Mouse (Mus musculus) forebrain, embryonic 13.5 days (tissue): Measurements from ENCODE around the gene Nme8. TPM values are rescaled to one million over a fixed set of nuclear protein-coding genes. Genes with fewer than 3 reads are reported as not detected.

Source experiments
- ATAC-seq: fragments of 200-750 bp; cut with Nextera tagmentation; 2 replicates; pipeline ENCODE4 v1.8.0; 2017
- H3K27ac ChIP-seq: fragments of 300-500 bp; sonication (generic); 2 replicates; pipeline ENCODE4 v1.5.1; 2015; ENCODE audit warnings: inconsistent platforms, mild to moderate bottlenecking, moderate library complexity
- H3K27me3 ChIP-seq: fragments of 300-500 bp; sonication (generic); 2 replicates; pipeline ENCODE4 v1.6.1; 2015; ENCODE audit warnings: mild to moderate bottlenecking, inconsistent platforms
- H3K36me3 ChIP-seq: fragments of 300-500 bp; sonication (generic); 2 replicates; pipeline ENCODE4 v1.6.1; 2015; ENCODE audit warnings: mild to moderate bottlenecking, inconsistent platforms; ENCODE audit not compliant: poor library complexity, severe bottlenecking
- H3K4me1 ChIP-seq: fragments of 300-500 bp; sonication (generic); 2 replicates; pipeline ENCODE4 v1.6.1; 2015; ENCODE audit warnings: inconsistent platforms
- H3K4me2 ChIP-seq: fragments of 300-500 bp; sonication (generic); 2 replicates; pipeline ENCODE4 v1.6.1; 2015; ENCODE audit warnings: inconsistent platforms, mild to moderate bottlenecking, moderate library complexity
- H3K4me3 ChIP-seq: fragments of 300-500 bp; sonication (generic); 2 replicates; pipeline ENCODE4 v1.5.1; 2015; ENCODE audit warnings: mild to moderate bottlenecking, inconsistent platforms
- H3K9ac ChIP-seq: fragments of 300-500 bp; sonication (generic); 2 replicates; pipeline ENCODE4 v1.6.1; 2015; ENCODE audit warnings: mild to moderate bottlenecking, inconsistent platforms
- H3K9me3 ChIP-seq: fragments of 300-500 bp; sonication (generic); replicated peaks from 2 replicates; pipeline ENCODE4 v1.6.1; 2016; ENCODE audit warnings: inconsistent platforms
- WGBS: fragments of 180-500 bp; shearing (Covaris S2); methylation state at CpG from one replicate; pipeline ENCODE4 v1.1.7; 2015; 5-methylcytosine and 5-hydroxymethylcytosine counted together
- polyA plus RNA-seq: library from polyadenylated mRNA; unstranded; fragments of >200 nt; fragmentation: Nextera tagmentation; extraction: Ambion mirVana; gene quantifications from 2 replicates; pipeline ENCODE4 v1.2.1, GENCODE M21; 2015

Gene Nme8
- polyA plus RNA-seq, 1 experiment from 2014 or later, result 0.17 TPM

GRCm38 (mm10) chr13:19630768-19631709, 66.6 kb downstream of the Nme8 start:
- 90% methylated on average over 5 of the region's 5 CpGs for WGBS

GRCm38 (mm10) chr13:19626473-19626872, 71.1 kb downstream of the Nme8 start:
- Histone ChIP-seq H3K27ac (no peak overlapping the region), H3K27me3 (peaks cover 8% of the 10 kb centered on the region), H3K4me2 (no peak overlapping the region), H3K36me3 (no peaks in the 10 kb centered on the region), H3K9ac (no peak overlapping the region), H3K9me3 (no peaks in the 10 kb centered on the region), H3K4me3 (no peak overlapping the region), H3K4me1 (peaks cover 14% of the 10 kb centered on the region)
- WGBS, result 90% methylated on average over 1 of the region's 1 CpGs
- ATAC-seq, result no peak

More at GRCm38 (mm10) chr13:19630768-19631709, 66.6 kb downstream of the Nme8 start:
- Histone ChIP-seq H3K9ac (no peak overlapping the region), H3K4me1 (no peaks in the 10 kb centered on the region), H3K4me3 (no peak overlapping the region), H3K27me3 (no peaks in the 10 kb centered on the region), H3K27ac (no peak overlapping the region), H3K4me2 (no peak overlapping the region), H3K36me3 (no peaks in the 10 kb centered on the region), H3K9me3 (no peaks in the 10 kb centered on the region)
- ATAC-seq, result no peak

- ATAC-seq, result no peak
- 93% methylated on average over 11 of the region's 11 CpGs for WGBS
- H3K4me2 ChIP-seq, result no peak overlapping the region; the same call in 1 of the 2 replicates
These were observed 72.8 kb downstream of the Nme8 start for GRCm38 (mm10) chr13:19624632-19625320.

GRCm38 (mm10) chr13:19623228-19623905, 74.2 kb downstream of the Nme8 start:
- 19% methylated on average over 30 of the region's 30 CpGs for WGBS
- H3K27ac ChIP-seq, result no peak overlapping the region

More at GRCm38 (mm10) chr13:19624632-19625320, 72.8 kb downstream of the Nme8 start:
- no peak overlapping the region for H3K4me3 ChIP-seq
- H3K27ac ChIP-seq, result no peak overlapping the region
- peaks cover 8% of the 10 kb centered on the region for H3K27me3 ChIP-seq
- no peaks in the 10 kb centered on the region for H3K9me3 ChIP-seq
- peaks cover 14% of the 10 kb centered on the region for H3K4me1 ChIP-seq
- H3K9ac ChIP-seq, result no peak overlapping the region
- no peaks in the 10 kb centered on the region for H3K36me3 ChIP-seq

GRCm38 (mm10) chr13:19622573-19623227, 74.9 kb downstream of the Nme8 start, which contains the start of gene Sfrp4:
Sfrp4 (plus strand) TSS chr13:19623104.
- Histone ChIP-seq H3K4me1 (peaks cover 26% of the 10 kb centered on the region), H3K9me3 (no peaks in the 10 kb centered on the region), H3K27ac (no peak within 1 kb of the TSS), H3K36me3 (no peaks in the 10 kb centered on the region), H3K4me3 (peak within 1 kb of the TSS; percentile 50), H3K4me2 (peak within 1 kb of the TSS; percentile 80), H3K9ac (peak within 1 kb of the TSS; percentile 70), H3K27me3 (peaks cover 8% of the 10 kb centered on the region)
- peak; percentile 71 for ATAC-seq
- WGBS, result 2% methylated on average over 25 of the region's 25 CpGs

More at GRCm38 (mm10) chr13:19623228-19623905, 74.2 kb downstream of the Nme8 start:
- Histone ChIP-seq H3K36me3 (no peaks in the 10 kb centered on the region), H3K4me1 (peaks cover 21% of the 10 kb centered on the region), H3K27me3 (peaks cover 8% of the 10 kb centered on the region), H3K4me2 (peak overlapping the region; percentile 80), H3K9me3 (no peaks in the 10 kb centered on the region), H3K9ac (peak overlapping the region; percentile 70), H3K4me3 (peak overlapping the region; percentile 50)
- peak; percentile 39 for ATAC-seq

- H3K9me3 ChIP-seq, result no peaks in the 10 kb centered on the region
- H3K36me3 ChIP-seq, result no peaks in the 10 kb centered on the region
- H3K4me3 ChIP-seq, result peak within 1 kb of the TSS; percentile 87
- H3K4me2 ChIP-seq, result peak within 1 kb of the TSS; percentile 85
- WGBS, result under 1% methylated on average over 46 of the region's 46 CpGs
- H3K9ac ChIP-seq, result peak within 1 kb of the TSS; percentile 93
- H3K27ac ChIP-seq, result peak within 1 kb of the TSS; percentile 83
- ATAC-seq, result peak; percentile 89
- H3K27me3 ChIP-seq, result peaks cover 5% of the 10 kb centered on the region; the same call in 1 of the 2 replicates
- peaks cover 26% of the 10 kb centered on the region for H3K4me1 ChIP-seq
These were observed 78.2 kb downstream of the Nme8 start, which contains the start of gene Epdr1 for GRCm38 (mm10) chr13:19619216-19619927. Epdr1 (minus strand) TSS chr13:19619927.

GRCm38 (mm10) chr13:19618841-19619215, 78.8 kb downstream of the Nme8 start:
- peak overlapping the region; percentile 85 for H3K4me2 ChIP-seq
- H3K27me3 ChIP-seq, result peaks cover 5% of the 10 kb centered on the region; the same call in 1 of the 2 replicates
- peak overlapping the region; percentile 83 for H3K27ac ChIP-seq
- H3K4me1 ChIP-seq, result peaks cover 25% of the 10 kb centered on the region
- 2% methylated on average over 5 of the region's 5 CpGs for WGBS
- H3K9me3 ChIP-seq, result no peaks in the 10 kb centered on the region
- H3K36me3 ChIP-seq, result 0 out of 2 replicates have a peak, but pooled peaks cover 3% of the 10 kb centered on the region
- ATAC-seq, result peak; percentile 23
- H3K4me3 ChIP-seq, result peak overlapping the region; percentile 87
- peak overlapping the region; percentile 93 for H3K9ac ChIP-seq

- 89% methylated on average over 4 of the region's 4 CpGs for WGBS
- H3K4me3 ChIP-seq, result peak overlapping the region; percentile 87; the same call in 1 of the 2 replicates
- H3K4me2 ChIP-seq, result peak overlapping the region; percentile 85
These were observed 79.5 kb downstream of the Nme8 start for GRCm38 (mm10) chr13:19618081-19618480.

GRCm38 (mm10) chr13:19614311-19614710, 83.3 kb downstream of the Nme8 start:
- H3K27me3 ChIP-seq, result no peaks in the 10 kb centered on the region
- 0 out of 2 replicates have a peak, but pooled peaks cover 3% of the 10 kb centered on the region for H3K36me3 ChIP-seq
- H3K4me2 ChIP-seq, result no peak overlapping the region
- no peak overlapping the region for H3K9ac ChIP-seq
- peaks cover 23% of the 10 kb centered on the region for H3K4me1 ChIP-seq
- no peaks in the 10 kb centered on the region for H3K9me3 ChIP-seq
- no peak overlapping the region for H3K27ac ChIP-seq
- H3K4me3 ChIP-seq, result no peak overlapping the region
- WGBS, result 90% methylated on average over 1 of the region's 1 CpGs
- ATAC-seq, result no peak

More at GRCm38 (mm10) chr13:19618081-19618480, 79.5 kb downstream of the Nme8 start:
- Histone ChIP-seq H3K9me3 (no peaks in the 10 kb centered on the region), H3K36me3 (0 out of 2 replicates have a peak, but pooled peaks cover 3% of the 10 kb centered on the region), H3K27me3 (no peaks in the 10 kb centered on the region), H3K27ac (no peak overlapping the region), H3K9ac (no peak overlapping the region), H3K4me1 (peaks cover 18% of the 10 kb centered on the region)
- ATAC-seq, result no peak

GRCm38 (mm10) chr13:19613426-19613825, 84.2 kb downstream of the Nme8 start:
- WGBS, result 91% methylated on average over 1 of the region's 1 CpGs
- H3K27me3 ChIP-seq, result no peaks in the 10 kb centered on the region
- H3K4me2 ChIP-seq, result no peak overlapping the region
- H3K9ac ChIP-seq, result no peak overlapping the region
- H3K36me3 ChIP-seq, result 0 out of 2 replicates have a peak, but pooled peaks cover 3% of the 10 kb centered on the region
- peaks cover 17% of the 10 kb centered on the region for H3K4me1 ChIP-seq
- H3K4me3 ChIP-seq, result no peak overlapping the region
- no peak overlapping the region for H3K27ac ChIP-seq
- H3K9me3 ChIP-seq, result no peaks in the 10 kb centered on the region
- ATAC-seq, result no peak
